ENCODE assay signal across 20 mouse cellular contexts in the genomic region with DNA sequence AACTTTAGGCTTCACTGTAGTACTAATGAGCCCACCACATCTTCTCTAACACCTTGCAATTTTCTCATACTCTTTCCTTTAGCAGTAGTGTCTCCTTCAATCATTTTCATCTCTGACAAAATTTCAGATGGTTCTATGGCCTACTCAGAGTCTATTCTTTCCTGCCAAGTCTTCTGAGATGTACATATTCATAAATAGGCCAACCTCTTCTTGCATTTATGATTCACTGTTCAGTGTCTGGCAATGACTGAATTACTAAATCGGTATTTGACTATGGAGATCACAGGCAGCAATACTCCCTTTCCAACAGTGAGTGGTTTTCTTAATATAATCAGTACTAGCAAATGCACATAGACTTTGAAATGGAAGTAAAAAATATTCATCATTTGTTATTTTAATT.
DNase-seq lines count a peak whose midpoint lies in the region; ATAC-seq lines count a peak whose summit lies in the region.
"Had no signal": no experiment of that assay in that cellular context is flagged by ENCODE, and none has a peak within 500 bp of the region (broad histone marks: within the 10 kb centered on the region; RNA-seq: fewer than 3 reads in every experiment).

No protein-coding gene starts in this region.

- ATAC-seq in frontal cortex, adult (ENCODE audit: low TSS enrichment) = peak; percentile 81
- ATAC-seq: activated CD4-positive, CD25-positive, alpha-beta regulatory T cell, adult 4 months; CD4-positive, CD25-positive, alpha-beta regulatory T cell, adult 4 months; Patski had no signal

- no peak for DNase-seq in frontal cortex, postnatal 36 days (ENCODE audit: low spot score in 2 of 2)
- peak; percentile 51 for DNase-seq in brain, adult 2 months (ENCODE audit: low read depth, low spot score)
- DNase-seq in telencephalon, adult 2 months (ENCODE audit: low read depth, low spot score) = peak; percentile 18
- DNase-seq in cerebellum, postnatal 10 days = no peak
- no peak for DNase-seq in left cerebral cortex, adult 11 months (ENCODE audit: low spot score)
- DNase-seq: adrenal gland, adult 2 months; adrenal gland, adult 8-10 months; adrenal gland, postnatal 10 days; adrenal gland, postnatal 14 days; adrenal gland, postnatal 25 days; adrenal gland, postnatal 36 days; B cell, adult 2 months; cerebellum, adult 11 months; cerebellum, adult 11-12 months; cerebellum, adult 18-20 months; cerebellum, adult 2 months had no signal

Comparison
In these comparisons a context has a peak if more than half of its experiments do, and no peak if none do; other contexts are left out.
1. DNase-seq: peak in brain, adult 2 months (single experiment) and telencephalon, adult 2 months (single experiment); none in frontal cortex, postnatal 36 days (0 of 2), cerebellum, postnatal 10 days (0 of 2) and left cerebral cortex, adult 11 months (single experiment).